ENCODE assay signal across 17 mouse cellular contexts in the genomic region with DNA sequence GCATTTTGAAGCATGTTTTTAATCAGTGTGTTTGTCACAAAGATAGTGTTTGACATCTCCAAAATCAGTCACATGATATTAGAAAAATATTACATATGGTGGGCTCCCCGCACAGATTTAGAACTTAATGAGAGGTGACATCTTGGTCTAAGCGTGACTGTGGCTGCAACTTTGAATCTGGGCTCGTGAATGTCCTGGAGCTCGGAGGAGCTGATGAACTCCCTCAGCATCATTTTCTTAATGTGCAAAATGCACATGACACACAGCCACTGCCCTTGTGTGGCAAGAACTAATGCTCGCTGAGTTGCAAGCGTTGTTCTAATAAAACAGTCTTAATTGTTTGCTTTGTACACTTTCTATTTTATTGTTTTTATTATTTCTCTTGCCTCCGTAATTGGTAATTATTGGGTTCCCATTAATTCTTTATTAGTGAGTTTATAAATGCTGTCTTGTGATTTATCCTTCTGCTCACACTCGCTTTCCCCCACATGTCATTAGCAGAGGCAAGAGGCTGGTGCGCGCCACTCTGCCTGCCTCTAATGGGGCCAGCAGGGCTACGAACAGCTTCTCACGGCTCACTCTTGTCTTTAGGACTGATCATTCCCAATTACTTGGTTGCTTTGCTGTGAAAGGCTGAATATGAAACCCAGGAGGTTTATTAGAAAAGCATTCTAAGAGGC.
A peak's percentile ranks its signal among the peaks of the same experiment; 100 is the strongest.
DNase-seq lines count a peak whose midpoint lies in the region; ATAC-seq and TF ChIP-seq lines count a peak whose summit lies in the region.
"Had no signal": no experiment of that assay in that cellular context is flagged by ENCODE, and none has a peak within 500 bp of the region (broad histone marks: within the 10 kb centered on the region; RNA-seq: fewer than 3 reads in every experiment).

No protein-coding gene starts in this region.

- no peak overlapping the region for H3K4me3 ChIP-seq in hindbrain, postnatal 0 days (ENCODE audit: low read length)
- no peak overlapping the region for H3K4me3 ChIP-seq in hindbrain, embryonic 10.5 days
- H3K4me3 ChIP-seq in neural tube, embryonic 13.5 days, result no peak overlapping the region
- H3K4me3 ChIP-seq in neural tube, embryonic 15.5 days (replicated peaks), result no peak overlapping the region
- no peak overlapping the region for H3K4me3 ChIP-seq in embryonic facial prominence, embryonic 14.5 days (ENCODE audit: low read depth, low read length)
- H3K4me3 ChIP-seq: embryonic facial prominence, embryonic 12.5 days; forebrain, embryonic 12.5 days; heart, adult 2 months; heart, embryonic 12.5 days; hindbrain, embryonic 15.5 days had no signal

- no peaks in the 10 kb centered on the region for H3K4me1 ChIP-seq in hindbrain, postnatal 0 days (ENCODE audit: insufficient read depth, low read length)
- H3K4me1 ChIP-seq in hindbrain, embryonic 10.5 days (replicated peaks), result no peaks in the 10 kb centered on the region
- H3K4me1 ChIP-seq in neural tube, embryonic 13.5 days (replicated peaks), result no peaks in the 10 kb centered on the region; the same call in 1 of the 2 replicates
- H3K4me1 ChIP-seq in neural tube, embryonic 15.5 days, result peaks cover 16% of the 10 kb centered on the region; the same call in 1 of the 2 replicates
- H3K4me1 ChIP-seq in embryonic facial prominence, embryonic 14.5 days (ENCODE audit: control insufficient read depth, insufficient read depth, low read length), result no peaks in the 10 kb centered on the region
- H3K4me1 ChIP-seq: embryonic facial prominence, embryonic 12.5 days; heart, embryonic 12.5 days; hindbrain, embryonic 15.5 days had no signal

- H3K4me2 ChIP-seq in hindbrain, postnatal 0 days (ENCODE audit: low read depth, low read length), result no peak overlapping the region
- H3K4me2 ChIP-seq in neural tube, embryonic 13.5 days, result no peak overlapping the region
- H3K4me2 ChIP-seq in neural tube, embryonic 15.5 days, result no peak overlapping the region
- no peak overlapping the region for H3K4me2 ChIP-seq in embryonic facial prominence, embryonic 14.5 days (ENCODE audit: low read depth, low read length)
- H3K4me2 ChIP-seq: embryonic facial prominence, embryonic 12.5 days; forebrain, embryonic 12.5 days; heart, embryonic 12.5 days; hindbrain, embryonic 15.5 days had no signal

- no peak for TF ChIP-seq CTCF in hindbrain, postnatal 0 days (IDR thresholded peaks at IDR 0.05; ENCODE audit: low read depth)

- no peaks in the 10 kb centered on the region for H3K36me3 ChIP-seq in hindbrain, postnatal 0 days (ENCODE audit: insufficient read depth, low read length)
- H3K36me3 ChIP-seq in hindbrain, embryonic 10.5 days, result no peaks in the 10 kb centered on the region
- no peaks in the 10 kb centered on the region for H3K36me3 ChIP-seq in neural tube, embryonic 13.5 days
- H3K36me3 ChIP-seq in neural tube, embryonic 15.5 days, result no peaks in the 10 kb centered on the region
- H3K36me3 ChIP-seq in embryonic facial prominence, embryonic 14.5 days (ENCODE audit: control insufficient read depth, insufficient read depth, low read length), result no peaks in the 10 kb centered on the region
- H3K36me3 ChIP-seq: embryonic facial prominence, embryonic 12.5 days; forebrain, embryonic 12.5 days; heart, embryonic 12.5 days; hindbrain, embryonic 15.5 days had no signal

- no peak for ATAC-seq in hindbrain, postnatal 0 days
- ATAC-seq in neural tube, embryonic 13.5 days (ENCODE audit: low read depth), result peak; percentile 59; the same call in 1 of the 2 replicates
- ATAC-seq in neural tube, embryonic 15.5 days (ENCODE audit: low FRiP score), result no peak; the same call in 1 of the 2 replicates
- ATAC-seq in embryonic facial prominence, embryonic 14.5 days (ENCODE audit: low read depth), result peak; percentile 41; the same call in 1 of the 2 replicates
- ATAC-seq: forebrain, embryonic 16.5 days had no signal

- peak; percentile 14 for DNase-seq in hindbrain, postnatal 0 days (ENCODE audit: low spot score)
- DNase-seq in hindbrain, embryonic 10.5 days (ENCODE audit: low spot score), result no peak
- DNase-seq in embryonic facial prominence, embryonic 14.5 days (ENCODE audit: low spot score), result peak; percentile 60
- DNase-seq in retina, postnatal 1 day, result peak; percentile 92
- no peak for DNase-seq in thymus, postnatal 14 days
- DNase-seq: adrenal gland, postnatal 25 days; cerebellum, adult 2 months; cerebellum, postnatal 10 days; gastrocnemius, postnatal 10 days; heart, adult 2 months had no signal

- H3K9ac ChIP-seq in hindbrain, postnatal 0 days (replicated peaks; ENCODE audit: low read length), result no peak overlapping the region
- no peak overlapping the region for H3K9ac ChIP-seq in neural tube, embryonic 13.5 days
- no peak overlapping the region for H3K9ac ChIP-seq in neural tube, embryonic 15.5 days (replicated peaks)
- no peak overlapping the region for H3K9ac ChIP-seq in embryonic facial prominence, embryonic 14.5 days (ENCODE audit: low read depth, low read length)
- H3K9ac ChIP-seq: embryonic facial prominence, embryonic 12.5 days; forebrain, embryonic 12.5 days; heart, embryonic 12.5 days; hindbrain, embryonic 15.5 days had no signal

- WGBS in hindbrain, postnatal 0 days, result 66% methylated on average over 12 of the region's 12 CpGs
- 85% methylated on average over 12 of the region's 12 CpGs for WGBS in hindbrain, embryonic 10.5 days
- WGBS in neural tube, embryonic 13.5 days, result 54% methylated on average over 12 of the region's 12 CpGs
- 44% methylated on average over 12 of the region's 12 CpGs for WGBS in neural tube, embryonic 15.5 days
- 73% methylated on average over 12 of the region's 12 CpGs for WGBS in embryonic facial prominence, embryonic 14.5 days

- no peaks in the 10 kb centered on the region for H3K27me3 ChIP-seq in hindbrain, postnatal 0 days (ENCODE audit: insufficient read depth, low read length)
- no peaks in the 10 kb centered on the region for H3K27me3 ChIP-seq in hindbrain, embryonic 10.5 days (ENCODE audit: insufficient read depth, poor library complexity, severe bottlenecking)
- H3K27me3 ChIP-seq in neural tube, embryonic 13.5 days, result no peaks in the 10 kb centered on the region
- H3K27me3 ChIP-seq in neural tube, embryonic 15.5 days (replicated peaks), result no peaks in the 10 kb centered on the region; the same call in 1 of the 2 replicates
- H3K27me3 ChIP-seq in embryonic facial prominence, embryonic 14.5 days (replicated peaks; ENCODE audit: control insufficient read depth, insufficient read depth, low read length), result no peaks in the 10 kb centered on the region
- H3K27me3 ChIP-seq: embryonic facial prominence, embryonic 12.5 days; heart, embryonic 12.5 days; hindbrain, embryonic 15.5 days had no signal

- H3K9me3 ChIP-seq in hindbrain, postnatal 0 days (ENCODE audit: low read length), result no peaks in the 10 kb centered on the region
- no peaks in the 10 kb centered on the region for H3K9me3 ChIP-seq in hindbrain, embryonic 10.5 days
- no peaks in the 10 kb centered on the region for H3K9me3 ChIP-seq in neural tube, embryonic 13.5 days
- H3K9me3 ChIP-seq in neural tube, embryonic 15.5 days (replicated peaks), result no peaks in the 10 kb centered on the region
- H3K9me3 ChIP-seq in embryonic facial prominence, embryonic 14.5 days (ENCODE audit: control insufficient read depth, low read length), result no peaks in the 10 kb centered on the region
- H3K9me3 ChIP-seq: embryonic facial prominence, embryonic 12.5 days; forebrain, embryonic 12.5 days; heart, embryonic 12.5 days; hindbrain, embryonic 15.5 days had no signal

- no peak overlapping the region for H3K27ac ChIP-seq in hindbrain, postnatal 0 days
- no peak overlapping the region for H3K27ac ChIP-seq in hindbrain, embryonic 10.5 days
- H3K27ac ChIP-seq in neural tube, embryonic 13.5 days (replicated peaks), result no peak overlapping the region
- no peak overlapping the region for H3K27ac ChIP-seq in neural tube, embryonic 15.5 days (replicated peaks)
- no peak overlapping the region for H3K27ac ChIP-seq in embryonic facial prominence, embryonic 14.5 days (replicated peaks; ENCODE audit: low read depth, low read length)
- H3K27ac ChIP-seq: embryonic facial prominence, embryonic 12.5 days; forebrain, embryonic 12.5 days; heart, adult 2 months; hindbrain, embryonic 15.5 days had no signal

Comparison
In these comparisons a context has a peak if more than half of its experiments do, and no peak if none do; other contexts are left out.
1. ATAC-seq: peak in neural tube, embryonic 13.5 days (single experiment) and embryonic facial prominence, embryonic 14.5 days (single experiment); none in hindbrain, postnatal 0 days (single experiment) and neural tube, embryonic 15.5 days (single experiment).
2. DNase-seq: peak in hindbrain, postnatal 0 days (single experiment), embryonic facial prominence, embryonic 14.5 days (single experiment) and retina, postnatal 1 day (single experiment); none in hindbrain, embryonic 10.5 days (single experiment) and thymus, postnatal 14 days (single experiment).